Mouse (Mus musculus): Measurements from ENCODE around the gene Lyz1. TPM values are rescaled to one million over a fixed set of nuclear protein-coding genes. Genes with fewer than 3 reads are reported as not detected.

Gene Lyz1
- 2.5 and 3.1 TPM in 2 replicates for polyA plus RNA-seq (2015; fragmentation: Nextera tagmentation; extraction: Ambion mirVana)

DNA sequence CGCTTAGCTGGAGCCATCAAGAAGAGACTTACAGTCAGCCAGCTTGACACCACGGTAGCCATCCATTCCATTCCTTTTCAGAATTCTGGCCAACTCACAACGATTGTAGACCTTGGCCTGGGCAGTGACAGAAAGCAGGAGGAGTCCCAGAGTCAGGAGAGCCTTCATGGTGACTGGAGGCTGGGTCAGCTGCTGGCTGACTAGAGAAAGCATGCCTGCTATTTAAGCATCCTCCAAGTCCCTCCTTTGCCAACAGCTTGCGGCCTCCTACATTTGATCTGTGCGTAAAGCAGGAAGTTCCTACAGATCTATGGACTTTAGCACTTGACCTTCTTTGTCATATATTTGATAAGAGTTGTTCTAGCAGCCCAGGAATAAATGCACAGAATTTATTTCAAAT is at the start of gene Lyz1:
Gene Lyz1 (minus strand): TSS at position 198 of the 400 bp plus-strand sequence.
- WGBS: 44% methylated on average over 5 of the region's 5 CpGs
- Histone ChIP-seq H3K9ac (no peak within 1 kb of the TSS), H3K27me3 (no peaks in the 10 kb centered on the region)

DNA sequence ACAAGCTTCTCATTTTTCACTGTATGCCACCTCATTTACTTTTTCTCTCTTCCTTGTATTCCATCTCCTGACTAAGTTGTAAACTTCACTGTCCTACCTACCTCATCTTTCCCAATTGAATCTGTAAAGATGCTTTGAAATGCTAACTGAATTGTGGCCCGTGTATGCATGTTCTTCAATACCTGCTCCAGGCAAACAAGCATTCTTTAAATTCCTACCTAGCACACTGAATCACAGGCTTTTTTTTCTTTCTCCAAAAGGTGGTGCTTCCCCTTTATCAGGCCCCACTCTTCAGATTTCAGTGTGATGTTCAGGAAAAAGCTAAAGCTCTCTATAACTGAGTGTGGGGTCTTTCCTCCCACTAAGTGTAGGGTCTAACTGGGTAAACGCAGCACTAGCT is 49.7 kb upstream of the Lyz1 start:
- no peak overlapping the region for H3K4me2 ChIP-seq
- H3K36me3 ChIP-seq: peaks cover 6% of the 10 kb centered on the region; the same call in 1 of the 2 replicates
- no peaks in the 10 kb centered on the region for H3K9me3 ChIP-seq (replicated peaks)
- WGBS: 68% methylated on average over 2 of the region's 2 CpGs
- H3K27me3 ChIP-seq: no peaks in the 10 kb centered on the region
- ATAC-seq (replicated peaks; ENCODE audit: insufficient number of reproducible peaks, insufficient read depth, low FRiP score, low read depth): no peak
- no peak overlapping the region for H3K9ac ChIP-seq
- no peak overlapping the region for H3K27ac ChIP-seq
- no peak overlapping the region for H3K4me3 ChIP-seq
- H3K4me1 ChIP-seq (replicated peaks): no peaks in the 10 kb centered on the region

More for the DNA sequence above, at the start of gene Lyz1:
- no peak within 1 kb of the TSS for H3K4me2 ChIP-seq
- no peak within 1 kb of the TSS for H3K4me3 ChIP-seq
- H3K4me1 ChIP-seq (replicated peaks): peaks cover 8% of the 10 kb centered on the region
- H3K36me3 ChIP-seq: no peaks in the 10 kb centered on the region
- H3K9me3 ChIP-seq (replicated peaks): no peaks in the 10 kb centered on the region
- no peak for ATAC-seq (replicated peaks; ENCODE audit: insufficient number of reproducible peaks, insufficient read depth, low FRiP score, low read depth)
- H3K27ac ChIP-seq: no peak within 1 kb of the TSS

DNA sequence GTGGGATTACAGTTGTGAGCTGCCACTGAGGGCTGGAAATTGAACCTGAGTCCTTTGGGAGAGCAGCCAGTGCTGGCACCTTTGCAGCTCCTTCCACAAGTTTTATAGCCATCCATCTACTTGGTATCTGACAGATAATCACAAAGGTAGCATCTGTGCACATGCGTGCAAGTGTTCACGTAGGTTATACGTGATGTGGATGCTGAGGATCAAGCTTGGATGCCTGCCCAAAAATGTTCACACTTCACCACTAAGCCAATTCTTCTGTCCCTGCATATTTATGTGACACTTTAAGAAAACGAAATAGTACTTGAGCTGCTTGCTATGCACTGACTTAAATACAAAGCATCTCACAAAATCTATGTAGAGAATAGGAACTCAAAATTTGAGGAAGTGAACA is 48.4 kb upstream of the Lyz1 start:
- no peak overlapping the region for H3K4me2 ChIP-seq
- no peaks in the 10 kb centered on the region for H3K36me3 ChIP-seq
- H3K27ac ChIP-seq: no peak overlapping the region
- ATAC-seq (replicated peaks; ENCODE audit: insufficient number of reproducible peaks, insufficient read depth, low FRiP score, low read depth): no peak
- H3K9me3 ChIP-seq (replicated peaks): no peaks in the 10 kb centered on the region
- no peak overlapping the region for H3K4me3 ChIP-seq
- no peak overlapping the region for H3K9ac ChIP-seq
- H3K4me1 ChIP-seq (replicated peaks): peaks cover 3% of the 10 kb centered on the region; the same call in 1 of the 2 replicates
- no peaks in the 10 kb centered on the region for H3K27me3 ChIP-seq
- 60% methylated on average over 4 of the region's 4 CpGs for WGBS

DNA sequence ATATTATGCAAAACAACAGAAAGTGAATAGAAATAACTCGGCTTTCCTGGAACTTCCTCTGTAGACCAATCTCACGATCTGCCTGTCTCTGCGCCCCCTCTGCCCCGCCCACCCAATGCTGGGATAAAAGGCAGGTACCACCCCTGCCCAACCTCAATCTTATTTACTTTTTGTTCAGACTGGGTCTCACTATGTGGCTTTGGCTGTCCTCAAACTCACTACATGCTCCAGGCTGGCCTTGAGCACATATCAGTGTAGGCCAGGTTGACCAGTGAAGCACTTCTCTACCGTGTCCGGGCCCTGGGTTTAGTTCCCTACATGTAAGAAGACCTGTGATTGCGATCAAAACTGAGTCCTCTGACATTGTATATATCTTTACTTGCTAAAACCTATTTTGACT is 46.6 kb upstream of the Lyz1 start:
- ATAC-seq (replicated peaks; ENCODE audit: insufficient number of reproducible peaks, insufficient read depth, low FRiP score, low read depth): no peak
- no peaks in the 10 kb centered on the region for H3K9me3 ChIP-seq (replicated peaks)
- no peak overlapping the region for H3K4me2 ChIP-seq
- H3K4me3 ChIP-seq: no peak overlapping the region
- WGBS: 83% methylated on average over 7 of the region's 7 CpGs
- H3K27ac ChIP-seq: no peak overlapping the region
- no peaks in the 10 kb centered on the region for H3K27me3 ChIP-seq
- H3K4me1 ChIP-seq (replicated peaks): peaks cover 7% of the 10 kb centered on the region; the same call in 1 of the 2 replicates
- H3K36me3 ChIP-seq: no peaks in the 10 kb centered on the region
- no peak overlapping the region for H3K9ac ChIP-seq

DNA sequence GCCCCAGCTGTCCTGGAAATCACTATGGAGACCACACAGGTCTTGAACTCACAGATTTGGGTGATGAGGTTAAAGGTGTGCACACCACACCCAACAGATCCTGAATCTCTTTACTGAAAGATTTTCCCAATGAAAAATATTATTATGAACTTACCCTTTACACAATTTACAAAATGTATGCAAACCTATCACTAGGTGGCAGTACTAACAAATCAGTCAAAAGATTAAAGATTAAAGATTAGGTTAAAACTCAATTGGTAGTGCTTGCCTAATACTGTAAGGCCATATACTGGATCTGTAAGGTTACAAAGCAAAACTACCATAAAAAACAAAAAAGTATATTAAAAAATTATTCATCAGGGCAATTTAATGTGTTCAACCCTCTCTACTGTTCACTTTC is 45.3 kb upstream of the Lyz1 start:
- Histone ChIP-seq H3K4me2 (no peak overlapping the region), H3K4me1 (replicated peaks) (peaks cover 7% of the 10 kb centered on the region; the same call in 1 of the 2 replicates), H3K9ac (no peak overlapping the region), H3K27ac (no peak overlapping the region), H3K36me3 (no peaks in the 10 kb centered on the region), H3K4me3 (no peak overlapping the region), H3K9me3 (replicated peaks) (no peaks in the 10 kb centered on the region), H3K27me3 (no peaks in the 10 kb centered on the region)
- no peak for ATAC-seq (replicated peaks; ENCODE audit: insufficient number of reproducible peaks, insufficient read depth, low FRiP score, low read depth)

DNA sequence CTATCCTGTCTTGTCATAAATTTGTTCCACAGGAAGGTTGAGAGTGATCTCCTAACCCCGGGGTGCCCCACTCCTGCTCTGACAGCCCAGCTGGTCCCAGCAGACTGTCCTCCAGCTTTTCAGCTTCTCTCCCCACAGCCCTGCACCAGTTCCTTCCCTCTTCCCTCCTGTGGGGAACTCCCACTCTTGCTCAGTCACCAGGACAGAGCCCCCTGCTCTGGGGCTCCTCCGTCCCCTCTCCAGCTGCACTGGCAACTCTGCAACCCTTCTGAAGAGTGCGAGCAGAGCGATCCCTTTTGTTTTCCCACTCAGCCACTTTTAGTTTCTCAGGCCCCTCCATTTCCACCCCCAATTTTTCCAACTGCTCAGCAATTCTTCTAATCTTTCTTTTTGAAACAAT is 43.0 kb upstream of the Lyz1 start:
- H3K9me3 ChIP-seq (replicated peaks): no peaks in the 10 kb centered on the region
- H3K4me1 ChIP-seq (replicated peaks): peaks cover 7% of the 10 kb centered on the region; the same call in 1 of the 2 replicates
- H3K4me3 ChIP-seq: no peak overlapping the region
- no peak overlapping the region for H3K27ac ChIP-seq
- H3K36me3 ChIP-seq: no peaks in the 10 kb centered on the region
- H3K4me2 ChIP-seq: peak overlapping the region; percentile 18; the same call in 1 of the 2 replicates
- ATAC-seq (replicated peaks; ENCODE audit: insufficient number of reproducible peaks, insufficient read depth, low FRiP score, low read depth): no peak
- H3K27me3 ChIP-seq: no peaks in the 10 kb centered on the region
- H3K9ac ChIP-seq: no peak overlapping the region
- WGBS: 31% methylated on average over 4 of the region's 4 CpGs

DNA sequence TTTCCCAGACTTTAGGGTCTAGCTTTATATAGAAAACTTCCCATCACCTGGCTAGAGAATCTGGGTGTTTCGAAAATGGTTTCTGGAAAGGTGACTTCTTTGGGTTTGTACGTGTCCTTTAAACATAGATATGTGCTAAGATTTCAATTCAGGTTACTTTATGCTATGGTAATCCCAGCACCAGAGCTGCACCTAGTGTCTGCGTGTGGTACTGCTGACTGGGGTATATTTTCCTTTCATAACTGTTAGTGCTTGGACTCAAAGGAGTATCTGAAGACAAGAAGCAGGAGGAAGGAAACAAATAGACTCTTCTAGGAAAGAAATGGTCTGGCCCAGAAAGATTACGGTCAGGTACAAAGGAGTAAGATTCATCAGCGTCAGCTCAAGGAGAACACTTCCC is 37.9 kb upstream of the Lyz1 start:
- Histone ChIP-seq H3K27ac (no peak overlapping the region), H3K4me1 (replicated peaks) (peaks cover 12% of the 10 kb centered on the region), H3K36me3 (no peaks in the 10 kb centered on the region), H3K9me3 (replicated peaks) (no peaks in the 10 kb centered on the region), H3K4me2 (no peak overlapping the region), H3K4me3 (no peak overlapping the region), H3K9ac (no peak overlapping the region), H3K27me3 (no peaks in the 10 kb centered on the region)
- ATAC-seq (replicated peaks; ENCODE audit: insufficient number of reproducible peaks, insufficient read depth, low FRiP score, low read depth): no peak
- 64% methylated on average over 5 of the region's 5 CpGs for WGBS

DNA sequence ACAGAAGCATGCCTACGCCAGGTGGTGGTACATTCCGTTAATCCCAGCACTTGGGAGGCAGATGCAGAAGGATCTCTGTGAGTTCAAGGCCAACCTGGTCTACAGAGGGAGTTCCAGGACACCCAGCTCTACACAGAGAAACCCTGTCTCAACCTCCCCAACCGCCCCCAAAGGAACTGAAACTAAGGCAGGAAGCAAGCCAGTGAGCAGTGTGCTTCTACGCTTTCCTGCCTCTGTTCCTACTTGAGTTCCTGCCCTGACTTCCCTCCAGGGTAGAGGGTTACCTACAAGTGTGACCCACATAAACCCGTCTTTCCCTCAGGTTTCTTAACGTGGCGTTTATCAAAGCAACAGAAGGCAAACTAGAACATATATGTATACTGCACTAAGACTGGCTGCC is 31.1 kb upstream of the Lyz1 start:
- ATAC-seq (replicated peaks; ENCODE audit: insufficient number of reproducible peaks, insufficient read depth, low FRiP score, low read depth): no peak
- 82% methylated on average over 7 of the region's 7 CpGs for WGBS

DNA sequence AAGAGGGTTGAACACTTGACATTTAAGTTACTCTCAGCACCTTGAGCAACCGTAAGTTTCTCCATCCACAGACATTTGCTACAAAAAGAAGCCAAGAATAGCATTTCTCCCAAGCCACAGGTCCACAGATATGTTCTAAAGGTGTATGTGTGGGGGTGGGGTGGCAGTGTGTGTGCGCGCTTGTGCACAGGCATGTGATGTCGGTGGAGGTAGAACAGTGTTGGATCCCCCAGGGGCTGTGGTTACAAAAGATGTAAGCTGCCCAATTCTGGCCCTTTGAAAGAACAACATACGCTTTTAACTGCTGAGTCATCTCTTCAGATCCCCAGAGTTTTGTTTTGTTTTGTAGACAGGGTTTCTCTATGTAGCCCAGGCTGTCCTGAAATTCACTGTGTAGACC is 30.0 kb upstream of the Lyz1 start:
- H3K9me3 ChIP-seq (replicated peaks): no peaks in the 10 kb centered on the region
- H3K9ac ChIP-seq: no peak overlapping the region
- H3K4me3 ChIP-seq: no peak overlapping the region
- no peak overlapping the region for H3K27ac ChIP-seq
- no peaks in the 10 kb centered on the region for H3K4me1 ChIP-seq (replicated peaks)
- ATAC-seq (replicated peaks; ENCODE audit: insufficient number of reproducible peaks, insufficient read depth, low FRiP score, low read depth): no peak
- no peaks in the 10 kb centered on the region for H3K27me3 ChIP-seq
- no peaks in the 10 kb centered on the region for H3K36me3 ChIP-seq
- H3K4me2 ChIP-seq: no peak overlapping the region
- 91% methylated on average over 5 of the region's 5 CpGs for WGBS

More for the DNA sequence above, 31.1 kb upstream of the Lyz1 start:
- no peak overlapping the region for H3K4me3 ChIP-seq
- H3K4me1 ChIP-seq (replicated peaks): peaks cover 8% of the 10 kb centered on the region
- no peak overlapping the region for H3K27ac ChIP-seq
- H3K9me3 ChIP-seq (replicated peaks): no peaks in the 10 kb centered on the region
- H3K27me3 ChIP-seq: no peaks in the 10 kb centered on the region
- H3K9ac ChIP-seq: no peak overlapping the region
- H3K36me3 ChIP-seq: no peaks in the 10 kb centered on the region
- H3K4me2 ChIP-seq: no peak overlapping the region

DNA sequence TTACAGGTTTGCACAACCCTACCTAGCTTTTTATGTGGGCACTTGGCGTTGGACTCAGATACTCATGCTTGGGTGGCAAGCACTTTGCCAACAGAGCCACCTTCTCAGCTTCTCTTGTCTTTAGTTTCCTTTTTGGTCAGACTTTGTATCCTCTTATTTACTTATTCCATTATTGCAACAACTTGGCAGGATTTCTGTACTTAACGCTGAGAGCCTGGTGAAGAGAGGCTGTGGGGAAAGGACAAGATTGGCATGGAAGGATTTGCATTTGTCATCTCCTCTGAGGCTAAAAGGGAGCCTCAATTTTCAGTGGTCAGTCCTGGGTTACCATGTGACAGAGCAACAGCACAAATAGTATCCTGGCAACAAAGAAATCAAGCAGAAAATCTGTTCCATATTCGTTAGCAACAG is 27.9 kb upstream of the Lyz1 start:
- H3K4me1 ChIP-seq (replicated peaks): no peaks in the 10 kb centered on the region
- H3K9me3 ChIP-seq (replicated peaks): no peaks in the 10 kb centered on the region
- H3K4me3 ChIP-seq: no peak overlapping the region
- H3K9ac ChIP-seq: no peak overlapping the region
- no peaks in the 10 kb centered on the region for H3K27me3 ChIP-seq
- 86% methylated on average over 3 of the region's 3 CpGs for WGBS
- no peaks in the 10 kb centered on the region for H3K36me3 ChIP-seq
- ATAC-seq (replicated peaks; ENCODE audit: insufficient number of reproducible peaks, insufficient read depth, low FRiP score, low read depth): no peak
- H3K4me2 ChIP-seq: no peak overlapping the region
- H3K27ac ChIP-seq: no peak overlapping the region

DNA sequence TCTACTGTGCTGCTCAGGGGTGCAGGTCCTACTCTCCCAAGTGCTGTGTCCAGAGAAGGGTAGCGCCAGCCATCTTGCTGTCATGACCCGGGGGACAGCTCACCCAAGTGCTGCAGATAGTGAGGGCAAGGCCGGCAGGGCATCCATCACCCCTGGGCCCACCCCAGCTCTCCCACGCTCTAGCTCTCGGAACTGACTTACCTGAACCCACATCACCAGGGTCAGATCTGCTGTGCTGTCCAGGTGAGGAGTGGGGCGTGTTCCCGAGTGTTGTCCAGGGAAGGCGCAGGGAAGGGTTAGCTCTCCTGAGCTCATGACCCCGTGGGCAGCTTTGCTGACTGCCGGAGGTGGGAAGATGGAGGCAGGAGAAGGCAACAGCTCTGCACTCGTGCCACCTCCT is 23.7 kb upstream of the Lyz1 start:
- no peaks in the 10 kb centered on the region for H3K27me3 ChIP-seq
- H3K9ac ChIP-seq: no peak overlapping the region
- no peak for ATAC-seq (replicated peaks; ENCODE audit: insufficient number of reproducible peaks, insufficient read depth, low FRiP score, low read depth)
- no peaks in the 10 kb centered on the region for H3K36me3 ChIP-seq
- no peak overlapping the region for H3K4me3 ChIP-seq
- 86% methylated on average over 11 of the region's 11 CpGs for WGBS
- no peaks in the 10 kb centered on the region for H3K4me1 ChIP-seq (replicated peaks)
- H3K27ac ChIP-seq: no peak overlapping the region
- no peak overlapping the region for H3K4me2 ChIP-seq
- H3K9me3 ChIP-seq (replicated peaks): no peaks in the 10 kb centered on the region

DNA sequence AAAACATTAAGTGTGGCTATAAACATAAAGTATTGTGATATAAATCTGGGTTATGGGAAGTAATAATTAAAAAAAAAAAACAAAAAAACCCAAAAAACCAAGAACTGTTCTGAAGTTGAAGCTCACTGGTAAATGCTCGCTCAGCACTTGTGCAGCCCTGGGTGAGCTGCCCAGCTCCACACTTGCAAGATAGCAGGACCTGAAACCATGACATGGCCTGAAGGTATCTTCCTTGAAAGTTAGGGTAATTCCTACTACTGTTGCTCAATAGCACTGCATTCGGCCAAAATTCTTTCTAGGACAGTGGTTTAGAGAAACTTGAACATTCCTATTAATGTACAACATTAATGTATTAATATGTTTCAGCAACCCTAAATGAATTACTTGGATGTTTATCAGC is 20.5 kb upstream of the Lyz1 start:
- Histone ChIP-seq H3K9ac (no peak overlapping the region), H3K4me2 (no peak overlapping the region), H3K36me3 (no peaks in the 10 kb centered on the region), H3K27me3 (no peaks in the 10 kb centered on the region), H3K27ac (no peak overlapping the region), H3K4me1 (replicated peaks) (no peaks in the 10 kb centered on the region), H3K9me3 (replicated peaks) (no peaks in the 10 kb centered on the region), H3K4me3 (no peak overlapping the region)
- no peak for ATAC-seq (replicated peaks; ENCODE audit: insufficient number of reproducible peaks, insufficient read depth, low FRiP score, low read depth)
- 72% methylated on average over 2 of the region's 2 CpGs for WGBS
